8 mouse cellular contexts compared by ENCODE assay signal in genomic region chr4:139129806-139130700, GRCm38 (mm10). TPM values are rescaled to one million over a fixed set of nuclear protein-coding genes. Genes with fewer than 3 reads are reported as not detected.
DNase-seq lines count a peak whose midpoint lies in the region; ATAC-seq and TF ChIP-seq lines count a peak whose summit lies in the region.

No protein-coding gene starts in this region.

- TF ChIP-seq CTCF in liver, postnatal 0 days (IDR thresholded peaks at IDR 0.05; ENCODE audit: low read depth), result no peak

- peak overlapping the region; percentile 79 for H3K9ac ChIP-seq in kidney, embryonic 14.5 days (ENCODE audit: low read depth, low read length)
- H3K9ac ChIP-seq in liver, postnatal 0 days (replicated peaks), result peak overlapping the region; percentile 87
- peak overlapping the region; percentile 90 for H3K9ac ChIP-seq in neural tube, embryonic 15.5 days (replicated peaks)

- no peak for ATAC-seq in CD4-positive, CD25-positive, alpha-beta regulatory T cell, adult 4 months
- peak; percentile 56 for ATAC-seq in kidney, embryonic 14.5 days (ENCODE audit: low FRiP score, low TSS enrichment)
- peak; percentile 58 for ATAC-seq in liver, postnatal 0 days
- peak; percentile 58 for ATAC-seq in neural tube, embryonic 15.5 days (ENCODE audit: low FRiP score)

- H3K4me1 ChIP-seq in kidney, embryonic 14.5 days (ENCODE audit: control insufficient read depth, insufficient read depth, low read length), result peaks cover 14% of the 10 kb centered on the region
- peaks cover 17% of the 10 kb centered on the region for H3K4me1 ChIP-seq in liver, postnatal 0 days (ENCODE audit: insufficient read depth)
- peaks cover 30% of the 10 kb centered on the region for H3K4me1 ChIP-seq in neural tube, embryonic 15.5 days

- H3K36me3 ChIP-seq in kidney, embryonic 14.5 days (ENCODE audit: control insufficient read depth, insufficient read depth, low read length), result no peaks in the 10 kb centered on the region
- no peaks in the 10 kb centered on the region for H3K36me3 ChIP-seq in liver, postnatal 0 days (replicated peaks; ENCODE audit: insufficient read depth, low read length)
- no peaks in the 10 kb centered on the region for H3K36me3 ChIP-seq in neural tube, embryonic 15.5 days

- no peak for TF ChIP-seq EP300 in liver, postnatal 0 days (IDR thresholded peaks at IDR 0.05; ENCODE audit: low read depth)

- peak; percentile 63 for DNase-seq in CD4-positive, CD25-positive, alpha-beta regulatory T cell, adult 2 months (ENCODE audit: low read depth, low spot score)
- DNase-seq in B cell, adult 2 months, result peak; percentile 70 to 71
- peak; percentile 47 for DNase-seq in cerebellum, adult 9-11 months
- DNase-seq in heart, adult 18-20 months, result peak; percentile 27 to 49
- peak; percentile 77 for DNase-seq in liver, postnatal 0 days

- H3K27me3 ChIP-seq in kidney, embryonic 14.5 days (ENCODE audit: control insufficient read depth, insufficient read depth, low read length), result no peaks in the 10 kb centered on the region
- H3K27me3 ChIP-seq in liver, postnatal 0 days (ENCODE audit: insufficient read depth, low read length), result no peaks in the 10 kb centered on the region
- no peaks in the 10 kb centered on the region for H3K27me3 ChIP-seq in neural tube, embryonic 15.5 days (replicated peaks)

- H3K4me2 ChIP-seq in kidney, embryonic 14.5 days (replicated peaks; ENCODE audit: low read depth, low read length), result peak overlapping the region; percentile 50
- peak overlapping the region; percentile 76 for H3K4me2 ChIP-seq in liver, postnatal 0 days (ENCODE audit: low read depth, low read length)
- H3K4me2 ChIP-seq in neural tube, embryonic 15.5 days, result peak overlapping the region; percentile 90

- WGBS in kidney, embryonic 14.5 days, result 2% methylated on average over 56 of the region's 57 CpGs
- 2% methylated on average over 56 of the region's 57 CpGs for WGBS in liver, postnatal 0 days (ENCODE audit: insufficient replicate concordance)
- 2% methylated on average over 57 of the region's 57 CpGs for WGBS in neural tube, embryonic 15.5 days

- peak overlapping the region; percentile 70 for H3K4me3 ChIP-seq in kidney, embryonic 14.5 days (ENCODE audit: low read length)
- H3K4me3 ChIP-seq in liver, postnatal 0 days (ENCODE audit: low read depth, low read length), result peak overlapping the region; percentile 75
- H3K4me3 ChIP-seq in neural tube, embryonic 15.5 days (replicated peaks), result peak overlapping the region; percentile 97

- H3K9me3 ChIP-seq in kidney, embryonic 14.5 days (ENCODE audit: control insufficient read depth, low read length), result no peaks in the 10 kb centered on the region
- no peaks in the 10 kb centered on the region for H3K9me3 ChIP-seq in liver, postnatal 0 days (ENCODE audit: low read length)
- H3K9me3 ChIP-seq in neural tube, embryonic 15.5 days (replicated peaks), result no peaks in the 10 kb centered on the region

- peak overlapping the region; percentile 51 for H3K27ac ChIP-seq in kidney, embryonic 14.5 days (ENCODE audit: low read depth, low read length)
- peak overlapping the region; percentile 86 for H3K27ac ChIP-seq in liver, postnatal 0 days (ENCODE audit: low read depth)
- peak overlapping the region; percentile 93 for H3K27ac ChIP-seq in neural tube, embryonic 15.5 days (replicated peaks)

RNA-seq across cellular contexts. Expression of gene Minos1, which starts 0.9 kb away (rescaled TPM):
- polyA plus RNA-seq in CD4-positive, CD25-positive, alpha-beta regulatory T cell, adult 4 months (2017; shearing (Covaris generic)), result 100 to 1,000 TPM; 277 to 314 TPM
- 100 to 1,000 TPM; 596 to 645 TPM for total RNA-seq in heart, adult 18-20 months (2021)
- polyA plus RNA-seq in kidney, embryonic 14.5 days (2014; fragmentation: Nextera tagmentation; extraction: Ambion mirVana), result 509 and 677 TPM in 2 replicates
- polyA plus RNA-seq in liver, postnatal 0 days (2015; fragmentation: Nextera tagmentation; extraction: Ambion mirVana), result 384 and 387 TPM in 2 replicates
- polyA plus RNA-seq in neural tube, embryonic 15.5 days (2015; fragmentation: Nextera tagmentation; extraction: Ambion mirVana), result 440 and 466 TPM in 2 replicates

RNA-seq across cellular contexts. Expression of gene Nbl1, which starts 37.3 kb away (rescaled TPM):
- under 1 TPM; 0.46 to 0.78 TPM for polyA plus RNA-seq in CD4-positive, CD25-positive, alpha-beta regulatory T cell, adult 4 months (2017; shearing (Covaris generic))
- total RNA-seq in heart, adult 18-20 months (2021), result 10 to 100 TPM; 17.2 to 28.6 TPM
- 15.5 and 22.3 TPM in 2 replicates for polyA plus RNA-seq in kidney, embryonic 14.5 days (2014; fragmentation: Nextera tagmentation; extraction: Ambion mirVana)
- 3.0 and 3.1 TPM in 2 replicates for polyA plus RNA-seq in liver, postnatal 0 days (2015; fragmentation: Nextera tagmentation; extraction: Ambion mirVana)
- polyA plus RNA-seq in neural tube, embryonic 15.5 days (2015; fragmentation: Nextera tagmentation; extraction: Ambion mirVana), result 47.9 and 51.2 TPM in 2 replicates

RNA-seq across cellular contexts. Expression of gene Htr6, which starts 54.7 kb away (rescaled TPM):
- not detected for polyA plus RNA-seq in CD4-positive, CD25-positive, alpha-beta regulatory T cell, adult 4 months (2017; shearing (Covaris generic))
- total RNA-seq in heart, adult 18-20 months (2021), result not detected
- 0.10 and 0.12 TPM in 2 replicates for polyA plus RNA-seq in kidney, embryonic 14.5 days (2014; fragmentation: Nextera tagmentation; extraction: Ambion mirVana)
- not detected in 2 replicates for polyA plus RNA-seq in liver, postnatal 0 days (2015; fragmentation: Nextera tagmentation; extraction: Ambion mirVana)
- 0.80 and 1.0 TPM in 2 replicates for polyA plus RNA-seq in neural tube, embryonic 15.5 days (2015; fragmentation: Nextera tagmentation; extraction: Ambion mirVana)
